Mouse (Mus musculus) kidney, adult 2 months (tissue): ENCODE data around the gene Borcs5. TPM values are rescaled to one million over a fixed set of nuclear protein-coding genes. Genes with fewer than 3 reads are reported as not detected.

ENCODE experiments used
- DNase-seq: peaks from one replicate; pipeline ENCODE4 v3.0.0; 2021
- H3K27ac ChIP-seq: fragments of 200-500 bp; 2 replicates; pipeline ENCODE4 v1.5.1; 2012; ENCODE audit warnings: low read depth, low read length, control low read depth, inconsistent platforms; ENCODE audit not compliant: insufficient read depth
- H3K27me3 ChIP-seq: fragments of 200-500 bp; replicated peaks from 2 replicates; pipeline ENCODE4 v1.6.1; 2012; ENCODE audit warnings: mild to moderate bottlenecking, moderate library complexity, low read length, inconsistent platforms; ENCODE audit not compliant: control insufficient read depth, insufficient read depth
- H3K36me3 ChIP-seq: fragments of 200-500 bp; 2 replicates; pipeline ENCODE4 v1.6.1; 2012; ENCODE audit warnings: mild to moderate bottlenecking, moderate library complexity, low read length, inconsistent platforms; ENCODE audit not compliant: control insufficient read depth, insufficient read depth
- H3K4me1 ChIP-seq: fragments of 200-500 bp; 2 replicates; pipeline ENCODE4 v1.6.1; 2011; ENCODE audit warnings: low read length; ENCODE audit not compliant: control insufficient read depth, insufficient read depth
- H3K4me3 ChIP-seq: fragments of 200-500 bp; 2 replicates; pipeline ENCODE4 v1.5.1; 2011; ENCODE audit warnings: mild to moderate bottlenecking, low read depth, low read length, control low read depth; ENCODE audit not compliant: insufficient read depth
- CTCF ChIP-seq: fragments of 200-500 bp; conservative IDR thresholded peaks from 2 replicates; pipeline ENCODE4 v1.5.1; 2011; ENCODE audit warnings: low read depth, mild to moderate bottlenecking, control low read depth, low read length, moderate library complexity, mixed read lengths; ENCODE audit not compliant: insufficient read depth, insufficient read length
- POLR2A ChIP-seq: fragments of 200-500 bp; IDR thresholded peaks from one replicate; pipeline ENCODE4 v1.6.1; 2011; ENCODE audit warnings: low read depth, low read length, control low read depth
- WGBS: fragments of 180-500 bp; shearing (Covaris S2); methylation state at CpG from one replicate; pipeline ENCODE4 v1.1.7; 2018; 5-methylcytosine and 5-hydroxymethylcytosine counted together
- polyA plus RNA-seq: library from polyadenylated mRNA; depleted of rRNA; stranded (reverse); fragments of >200 nt; gene quantifications from 2 replicates; pipeline ENCODE4 v1.2.3, GENCODE M21; 2012

Borcs5 gene
- polyA plus RNA-seq, 1 experiment, result 14.5 TPM

- TF ChIP-seq CTCF (no peak), POLR2A (no peak)
- Histone ChIP-seq H3K27ac (no peak overlapping the region), H3K4me3 (no peak overlapping the region), H3K27me3 (no peaks in the 10 kb centered on the region), H3K4me1 (peaks cover 8% of the 10 kb centered on the region; the same call in 1 of the 2 replicates), H3K36me3 (no peaks in the 10 kb centered on the region)
- no peak for DNase-seq
- WGBS, result 67% methylated on average over 4 of the region's 4 CpGs
These were observed 17.2 kb downstream of the Borcs5 start for GRCm38 (mm10) chr6:134656527-134656926.

DNA sequence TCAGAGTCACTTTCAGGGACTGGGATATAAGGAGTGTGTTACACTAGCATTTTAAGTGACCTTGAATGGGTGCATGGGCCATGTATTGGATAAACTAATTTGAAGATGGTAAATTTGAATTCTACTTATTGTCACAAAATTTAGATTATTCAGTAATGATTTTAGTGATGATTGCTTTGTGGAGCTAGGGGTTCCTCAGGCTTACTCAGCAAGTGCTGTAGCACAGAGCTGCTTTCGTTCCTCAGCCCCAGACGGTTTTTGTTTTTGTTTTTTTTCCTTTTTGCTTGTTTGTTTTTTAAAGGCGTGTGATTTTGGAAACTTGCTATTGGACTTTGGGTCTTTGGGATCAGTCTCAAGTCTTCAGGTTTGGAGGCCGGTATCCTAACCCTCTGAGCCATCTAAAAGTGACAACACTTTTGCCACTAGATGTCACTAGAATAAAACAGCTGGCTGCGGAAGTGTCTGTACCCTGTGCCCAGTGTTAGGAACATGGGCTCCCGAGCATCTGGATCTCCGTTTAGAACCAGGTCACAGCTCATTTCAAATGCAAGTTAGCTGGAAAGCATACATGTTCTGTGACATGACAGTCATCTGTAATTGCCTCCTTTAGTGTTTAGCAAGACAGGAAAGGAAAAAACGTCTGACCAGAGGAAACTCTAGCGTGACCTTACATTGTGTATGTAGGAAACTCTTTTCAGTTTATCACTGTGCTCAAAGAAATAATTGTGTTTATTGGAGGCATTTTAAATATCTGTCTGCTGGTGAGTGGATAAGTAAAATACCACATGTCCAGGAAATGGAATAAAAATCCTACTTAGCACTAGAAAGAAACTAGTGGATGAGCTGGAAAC, 20.0 kb downstream of the Borcs5 start:
- Histone ChIP-seq H3K27ac (no peak overlapping the region), H3K36me3 (no peaks in the 10 kb centered on the region), H3K4me1 (peaks cover 5% of the 10 kb centered on the region; the same call in 1 of the 2 replicates), H3K4me3 (no peak overlapping the region), H3K27me3 (no peaks in the 10 kb centered on the region)
- TF ChIP-seq POLR2A (no peak), CTCF (peak; percentile 75)
- DNase-seq, result peak; percentile 87
- WGBS, result 15% methylated on average over 9 of the region's 9 CpGs

- 65% methylated on average over 8 of the region's 8 CpGs for WGBS
- Histone ChIP-seq H3K4me1 (peaks cover 9% of the 10 kb centered on the region; the same call in 1 of the 2 replicates), H3K27me3 (no peaks in the 10 kb centered on the region), H3K4me3 (no peak overlapping the region), H3K27ac (no peak overlapping the region), H3K36me3 (no peaks in the 10 kb centered on the region)
- TF ChIP-seq POLR2A (no peak), CTCF (no peak)
- peak; percentile 41 for DNase-seq
These were observed 21.6 kb downstream of the Borcs5 start for GRCm38 (mm10) chr6:134660714-134661406.

GRCm38 (mm10) chr6:134664573-134664972, 25.3 kb downstream of the Borcs5 start:
- Histone ChIP-seq H3K4me3 (no peak overlapping the region), H3K27ac (no peak overlapping the region), H3K36me3 (no peaks in the 10 kb centered on the region), H3K4me1 (peaks cover 7% of the 10 kb centered on the region; the same call in 1 of the 2 replicates), H3K27me3 (no peaks in the 10 kb centered on the region)
- TF ChIP-seq POLR2A (no peak), CTCF (no peak)
- 58% methylated on average over 5 of the region's 5 CpGs for WGBS
- DNase-seq, result peak; percentile 47

GRCm38 (mm10) chr6:134665817-134666216, 26.5 kb downstream of the Borcs5 start:
- no peak overlapping the region for H3K4me3 ChIP-seq
- TF ChIP-seq CTCF (no peak), POLR2A (no peak)
- DNase-seq, result no peak
- peaks cover 6% of the 10 kb centered on the region; the same call in 1 of the 2 replicates for H3K4me1 ChIP-seq
- H3K36me3 ChIP-seq, result no peaks in the 10 kb centered on the region
- WGBS, result 87% methylated on average over 9 of the region's 9 CpGs
- H3K27ac ChIP-seq, result no peak overlapping the region
- H3K27me3 ChIP-seq, result no peaks in the 10 kb centered on the region

- WGBS, result 71% methylated on average over 2 of the region's 2 CpGs
- no peak overlapping the region for H3K27ac ChIP-seq
- DNase-seq, result no peak
- TF ChIP-seq POLR2A (no peak), CTCF (no peak)
- H3K4me3 ChIP-seq, result no peak overlapping the region
- H3K27me3 ChIP-seq, result no peaks in the 10 kb centered on the region
- H3K36me3 ChIP-seq, result no peaks in the 10 kb centered on the region
- H3K4me1 ChIP-seq, result peaks cover 4% of the 10 kb centered on the region; the same call in 1 of the 2 replicates
These were observed 29.2 kb downstream of the Borcs5 start for GRCm38 (mm10) chr6:134668519-134668918.

GRCm38 (mm10) chr6:134669179-134669865, 30.0 kb downstream of the Borcs5 start:
- Histone ChIP-seq H3K4me3 (no peak overlapping the region), H3K27ac (no peak overlapping the region), H3K27me3 (no peaks in the 10 kb centered on the region), H3K36me3 (no peaks in the 10 kb centered on the region), H3K4me1 (peaks cover 4% of the 10 kb centered on the region; the same call in 1 of the 2 replicates)
- TF ChIP-seq POLR2A, result no peak
- no peak for TF ChIP-seq CTCF
- WGBS, result 81% methylated on average over 6 of the region's 6 CpGs
- DNase-seq, result no peak
